Mouse (Mus musculus): Measurements from ENCODE around the gene AC153137.1. TPM values are rescaled to one million over a fixed set of nuclear protein-coding genes. Genes with fewer than 3 reads are reported as not detected.
A peak's percentile ranks its signal among the peaks of the same experiment; 100 is the strongest.

AC153137.1 gene
- polyA plus RNA-seq, 1 experiment from 2014 or later: not detected

DNA sequence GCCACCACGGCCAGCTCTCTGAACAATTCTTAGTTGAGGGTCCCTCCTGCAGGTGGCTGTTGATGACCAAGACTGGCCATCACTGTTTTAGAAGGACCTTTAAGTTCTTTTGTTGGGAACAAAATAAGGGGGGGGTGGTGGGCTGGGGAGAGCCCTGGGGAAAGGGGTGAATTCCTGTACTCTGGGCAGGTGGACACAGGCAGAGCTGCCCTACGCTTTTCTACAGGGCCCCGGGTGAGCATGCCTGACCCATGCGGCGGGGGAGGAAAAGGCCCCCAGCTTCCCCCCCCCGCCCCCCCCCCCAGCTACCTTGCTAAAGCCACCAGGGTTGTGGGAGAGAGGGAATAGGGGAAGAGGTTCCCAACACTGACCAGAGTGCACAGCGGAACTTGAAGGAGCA is 39.4 kb downstream of the AC153137.1 start:
- H3K9me3 ChIP-seq (ENCODE audit: low read depth, low read length): no peaks in the 10 kb centered on the region
- no peaks in the 10 kb centered on the region for H3K27me3 ChIP-seq (ENCODE audit: insufficient read depth, low read length)
- no peak overlapping the region for H3K9ac ChIP-seq
- peak; percentile 63; the same call in 1 of the 2 replicates for ATAC-seq (ENCODE audit: insufficient read depth)
- H3K4me3 ChIP-seq (ENCODE audit: low read depth, low read length): no peak overlapping the region
- no peak overlapping the region for H3K4me2 ChIP-seq
- no peak overlapping the region for H3K27ac ChIP-seq (ENCODE audit: low read depth)
- WGBS: 71% methylated on average over 7 of the region's 7 CpGs
- TF ChIP-seq CTCF (IDR thresholded peaks at IDR 0.05; ENCODE audit: low read depth): no peak
- peaks cover 11% of the 10 kb centered on the region for H3K36me3 ChIP-seq (ENCODE audit: insufficient read depth)
- no peak for DNase-seq
- no peaks in the 10 kb centered on the region for H3K4me1 ChIP-seq (ENCODE audit: insufficient read depth)

DNA sequence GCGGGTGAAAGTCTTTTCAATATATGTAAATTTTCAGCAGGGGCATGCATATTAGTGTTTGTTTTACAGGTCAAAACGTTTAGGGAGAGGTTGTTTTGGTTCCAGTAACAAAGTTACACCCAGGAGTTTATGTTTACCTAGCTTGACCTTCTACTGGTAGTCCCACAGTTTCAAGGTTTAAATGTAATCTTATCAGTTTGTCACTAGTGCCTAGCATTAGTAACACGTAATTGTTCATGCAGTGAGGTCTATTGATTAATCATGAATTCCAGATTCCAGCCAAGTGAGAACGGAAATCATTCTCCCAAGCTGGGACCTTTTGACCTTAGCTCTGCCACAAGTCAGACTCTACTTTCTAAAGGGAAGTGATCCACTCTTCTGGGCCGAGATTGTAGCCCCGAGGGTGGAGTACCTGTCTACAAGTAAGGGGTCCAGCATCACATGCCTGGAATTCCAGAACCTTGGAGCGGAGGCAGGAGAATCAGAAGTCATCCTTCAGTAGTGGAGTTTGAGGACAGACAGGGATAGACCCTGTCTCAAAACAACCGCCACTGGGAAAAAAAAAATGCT is 40.3 kb downstream of the AC153137.1 start:
- H3K9me3 ChIP-seq (ENCODE audit: low read depth, low read length): no peaks in the 10 kb centered on the region
- H3K36me3 ChIP-seq (ENCODE audit: insufficient read depth): peaks cover 8% of the 10 kb centered on the region; the same call in 1 of the 2 replicates
- no peaks in the 10 kb centered on the region for H3K27me3 ChIP-seq (ENCODE audit: insufficient read depth, low read length)
- ATAC-seq (ENCODE audit: insufficient read depth): no peak
- no peak overlapping the region for H3K9ac ChIP-seq
- no peak overlapping the region for H3K4me2 ChIP-seq
- DNase-seq: no peak
- H3K4me3 ChIP-seq (ENCODE audit: low read depth, low read length): no peak overlapping the region
- no peak overlapping the region for H3K27ac ChIP-seq (ENCODE audit: low read depth)
- 30% methylated on average over 8 of the region's 8 CpGs for WGBS
- TF ChIP-seq CTCF (IDR thresholded peaks at IDR 0.05; ENCODE audit: low read depth): no peak
- H3K4me1 ChIP-seq (ENCODE audit: insufficient read depth): no peaks in the 10 kb centered on the region

DNA sequence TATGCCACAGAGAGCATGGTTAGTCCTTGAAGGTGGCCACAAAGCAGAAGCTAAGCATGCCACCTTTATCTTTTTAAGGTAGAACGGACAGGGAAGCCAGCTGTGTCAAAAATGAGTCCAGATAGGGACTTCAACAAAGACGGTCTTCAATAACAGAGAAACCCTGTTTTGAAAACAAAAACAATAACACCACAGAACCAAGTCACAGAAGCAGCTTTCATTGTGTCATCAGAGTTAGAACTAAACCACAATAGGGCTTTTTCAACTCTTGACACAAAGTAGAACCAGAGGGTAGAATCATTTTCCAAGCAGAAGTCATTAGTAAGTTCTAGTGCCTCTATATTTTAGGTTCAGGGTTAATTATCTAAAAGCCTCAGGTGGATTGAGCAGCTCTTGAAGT is 41.3 kb downstream of the AC153137.1 start:
- DNase-seq: no peak
- 76% methylated on average over 2 of the region's 2 CpGs for WGBS
- H3K4me2 ChIP-seq: no peak overlapping the region
- no peak for TF ChIP-seq CTCF (IDR thresholded peaks at IDR 0.05; ENCODE audit: low read depth)
- H3K9me3 ChIP-seq (ENCODE audit: low read depth, low read length): no peaks in the 10 kb centered on the region
- ATAC-seq (ENCODE audit: insufficient read depth): no peak
- no peak overlapping the region for H3K4me3 ChIP-seq (ENCODE audit: low read depth, low read length)
- peaks cover 8% of the 10 kb centered on the region; the same call in 1 of the 2 replicates for H3K36me3 ChIP-seq (ENCODE audit: insufficient read depth)
- no peak overlapping the region for H3K9ac ChIP-seq
- H3K4me1 ChIP-seq (ENCODE audit: insufficient read depth): no peaks in the 10 kb centered on the region
- H3K27ac ChIP-seq (ENCODE audit: low read depth): no peak overlapping the region
- H3K27me3 ChIP-seq (ENCODE audit: insufficient read depth, low read length): no peaks in the 10 kb centered on the region

DNA sequence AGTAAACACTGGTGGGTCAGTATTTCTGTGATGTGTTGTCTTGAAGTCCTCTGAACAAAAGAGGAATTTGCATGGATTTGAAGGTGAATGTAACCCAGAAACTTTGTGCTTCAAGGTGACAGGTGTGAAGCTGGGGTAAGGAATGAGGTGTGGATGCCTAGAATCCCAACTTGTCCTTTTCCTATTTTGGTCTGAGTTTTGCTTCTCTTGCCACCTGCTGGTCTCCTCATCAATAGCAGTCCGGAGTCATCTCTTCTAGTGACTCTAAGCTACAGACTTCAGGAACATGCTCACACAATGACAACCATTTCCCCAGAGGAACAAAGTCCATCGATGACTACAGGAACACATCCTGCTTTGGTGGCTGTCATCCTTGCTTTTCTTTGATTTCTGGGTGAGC is 46.9 kb downstream of the AC153137.1 start:
- peak; percentile 55 for TF ChIP-seq CTCF (IDR thresholded peaks at IDR 0.05; ENCODE audit: low read depth)
- 53% methylated on average over 2 of the region's 2 CpGs for WGBS
- Histone ChIP-seq H3K4me2 (no peak overlapping the region), H3K4me3 (ENCODE audit: low read depth, low read length) (no peak overlapping the region), H3K36me3 (ENCODE audit: insufficient read depth) (no peaks in the 10 kb centered on the region), H3K27me3 (ENCODE audit: insufficient read depth, low read length) (no peaks in the 10 kb centered on the region), H3K9me3 (ENCODE audit: low read depth, low read length) (no peaks in the 10 kb centered on the region), H3K9ac (no peak overlapping the region), H3K4me1 (ENCODE audit: insufficient read depth) (no peaks in the 10 kb centered on the region), H3K27ac (ENCODE audit: low read depth) (no peak overlapping the region)
- DNase-seq (no peak), ATAC-seq (ENCODE audit: insufficient read depth) (no peak)

DNA sequence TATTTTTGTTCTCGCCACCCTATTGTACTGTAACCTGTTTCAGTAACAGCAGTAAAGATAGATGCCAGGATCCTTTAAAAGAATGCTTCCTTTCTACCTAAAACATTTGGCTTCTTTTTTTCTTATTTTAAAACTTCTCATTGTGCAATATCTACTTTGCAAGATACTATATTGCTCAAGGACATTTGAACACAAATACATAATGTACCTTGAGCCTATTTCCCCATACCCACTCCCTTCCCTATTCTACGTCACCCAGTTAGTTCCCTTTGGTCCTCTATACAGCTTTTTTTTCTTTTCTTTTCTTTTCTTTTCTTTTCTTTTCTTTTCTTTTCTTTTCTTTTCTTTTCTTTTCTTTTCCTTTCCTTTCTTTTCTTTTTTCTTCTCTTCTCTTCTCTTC is 47.6 kb downstream of the AC153137.1 start:
- H3K27me3 ChIP-seq (ENCODE audit: insufficient read depth, low read length): no peaks in the 10 kb centered on the region
- no peaks in the 10 kb centered on the region for H3K9me3 ChIP-seq (ENCODE audit: low read depth, low read length)
- 87% methylated on average over 2 of the region's 2 CpGs for WGBS
- no peaks in the 10 kb centered on the region for H3K36me3 ChIP-seq (ENCODE audit: insufficient read depth)
- no peak overlapping the region for H3K4me2 ChIP-seq
- no peak overlapping the region for H3K4me3 ChIP-seq (ENCODE audit: low read depth, low read length)
- TF ChIP-seq CTCF (IDR thresholded peaks at IDR 0.05; ENCODE audit: low read depth): no peak
- ATAC-seq (ENCODE audit: insufficient read depth): no peak
- no peak overlapping the region for H3K9ac ChIP-seq
- DNase-seq: no peak
- no peak overlapping the region for H3K27ac ChIP-seq (ENCODE audit: low read depth)
- no peaks in the 10 kb centered on the region for H3K4me1 ChIP-seq (ENCODE audit: insufficient read depth)

Other genes starting within 250 kb of the AC153137.1 start
- 50.0 and 50.5 TPM in 2 replicates for gene Phf3, start 104.0 kb downstream of the AC153137.1 start, polyA plus RNA-seq (2014; fragmentation: Nextera tagmentation; extraction: Ambion mirVana)
- gene Lgsn, start 198.4 kb upstream of the AC153137.1 start, polyA plus RNA-seq (2014; fragmentation: Nextera tagmentation; extraction: Ambion mirVana): not detected in 2 replicates
- gene 4931428L18Rik, start 244.7 kb upstream of the AC153137.1 start, polyA plus RNA-seq (2014; fragmentation: Nextera tagmentation; extraction: Ambion mirVana): not detected in 2 replicates
- not detected in 2 replicates for gene Pih1d3, start 244.9 kb upstream of the AC153137.1 start, polyA plus RNA-seq (2014; fragmentation: Nextera tagmentation; extraction: Ambion mirVana)

Measured in lung, embryonic 14.5 days (tissue).